Comparison of ENCODE assay signal across 7 mouse cellular contexts in genomic region chr12:84316006-84316405, GRCm38 (mm10). TPM values are rescaled to one million over a fixed set of nuclear protein-coding genes. Genes with fewer than 3 reads are reported as not detected.
DNase-seq lines count a peak whose midpoint lies in the region; ATAC-seq and TF ChIP-seq lines count a peak whose summit lies in the region.

No protein-coding gene starts in this region.

- H3K9me3 ChIP-seq in heart, embryonic 15.5 days (replicated peaks): no peaks in the 10 kb centered on the region
- no peaks in the 10 kb centered on the region for H3K9me3 ChIP-seq in lung, postnatal 0 days (ENCODE audit: low read length)

- TF ChIP-seq POLR2A in testis, adult 2 months (IDR thresholded peaks at IDR 0.05; ENCODE audit: control insufficient read depth, low read depth, low read length): no peak

- H3K4me2 ChIP-seq in heart, embryonic 15.5 days: peak overlapping the region; percentile 84
- H3K4me2 ChIP-seq in lung, postnatal 0 days (replicated peaks; ENCODE audit: low read depth, low read length): peak overlapping the region; percentile 86

- H3K9ac ChIP-seq in heart, embryonic 15.5 days: peak overlapping the region; percentile 98
- H3K9ac ChIP-seq in lung, postnatal 0 days (replicated peaks; ENCODE audit: low read depth): peak overlapping the region; percentile 96

- ATAC-seq in heart, embryonic 15.5 days (replicated peaks; ENCODE audit: insufficient number of reproducible peaks, insufficient read depth, low FRiP score, low read depth): no peak
- ATAC-seq in lung, postnatal 0 days: peak; percentile 22; the same call in 1 of the 2 replicates

- peak overlapping the region; percentile 92; the same call in 1 of the 2 replicates for H3K4me3 ChIP-seq in testis, adult 2 months (ENCODE audit: control insufficient read depth, low read depth, low read length)
- H3K4me3 ChIP-seq in heart, embryonic 15.5 days: peak overlapping the region; percentile 98
- H3K4me3 ChIP-seq in lung, postnatal 0 days (ENCODE audit: low read depth, low read length): peak overlapping the region; percentile 99

- WGBS in heart, embryonic 15.5 days: 25% methylated on average over 7 of the region's 7 CpGs
- WGBS in lung, postnatal 0 days: 26% methylated on average over 7 of the region's 7 CpGs

- H3K36me3 ChIP-seq in testis, adult 2 months (ENCODE audit: control insufficient read depth, insufficient read depth, low read length): no peaks in the 10 kb centered on the region
- H3K36me3 ChIP-seq in heart, embryonic 15.5 days: peaks cover 12% of the 10 kb centered on the region; the same call in 1 of the 2 replicates
- no peaks in the 10 kb centered on the region for H3K36me3 ChIP-seq in lung, postnatal 0 days (ENCODE audit: insufficient read depth, low read length)

- no peak for TF ChIP-seq CTCF in testis, adult 2 months (IDR thresholded peaks at IDR 0.05; ENCODE audit: control insufficient read depth, insufficient read depth, insufficient replicate concordance, low read depth, low read length)
- TF ChIP-seq CTCF in lung, postnatal 0 days (IDR thresholded peaks at IDR 0.05): no peak

- H3K27ac ChIP-seq in testis, adult 2 months (ENCODE audit: control insufficient read depth, insufficient read depth, low read depth, low read length): peak overlapping the region; percentile 92
- peak overlapping the region; percentile 99 for H3K27ac ChIP-seq in heart, embryonic 15.5 days
- H3K27ac ChIP-seq in lung, postnatal 0 days (ENCODE audit: low read length): peak overlapping the region; percentile 96

- DNase-seq in testis, postnatal 10 days (ENCODE audit: low spot score): no peak
- peak; percentile 36 for DNase-seq in lung, postnatal 0 days (ENCODE audit: low spot score)
- no peak for DNase-seq in thymus, postnatal 0 days (ENCODE audit: low spot score)
- no peak for DNase-seq in gastrocnemius, adult 8-10 months (ENCODE audit: low spot score in 2 of 2)
- no peak for DNase-seq in spleen, adult 12 weeks (ENCODE audit: low spot score)

- H3K27me3 ChIP-seq in testis, adult 2 months (ENCODE audit: control insufficient read depth, insufficient read depth, low read length): no peaks in the 10 kb centered on the region
- H3K27me3 ChIP-seq in heart, embryonic 15.5 days: no peaks in the 10 kb centered on the region
- no peaks in the 10 kb centered on the region for H3K27me3 ChIP-seq in lung, postnatal 0 days (replicated peaks; ENCODE audit: insufficient read depth, low read length)

- TF ChIP-seq EP300 in lung, postnatal 0 days (IDR thresholded peaks at IDR 0.05): peak; percentile 74

- peaks cover 5% of the 10 kb centered on the region for H3K4me1 ChIP-seq in testis, adult 2 months (ENCODE audit: control insufficient read depth, insufficient read depth, low read length)
- H3K4me1 ChIP-seq in heart, embryonic 15.5 days (replicated peaks): peaks cover 20% of the 10 kb centered on the region
- H3K4me1 ChIP-seq in lung, postnatal 0 days (ENCODE audit: insufficient read depth, low read depth, low read length): peaks cover 8% of the 10 kb centered on the region; the same call in 1 of the 2 replicates

RNA-seq across cellular contexts. Expression of gene Zfp410, which starts 0.6 kb away (rescaled TPM):
- polyA plus RNA-seq in testis, adult 2 months (2012; rRNA removed): 12.8 and 15.6 TPM in 2 replicates
- 46.3 and 56.1 TPM in 2 replicates for polyA plus RNA-seq in heart, embryonic 15.5 days (2015; fragmentation: Nextera tagmentation; extraction: Ambion mirVana)
- 44.9 and 49.0 TPM in 2 replicates for polyA plus RNA-seq in lung, postnatal 0 days (2015; fragmentation: Nextera tagmentation; extraction: Ambion mirVana)
- 87.5 and 93.0 TPM in 2 replicates for polyA plus RNA-seq in thymus, postnatal 0 days (2015; fragmentation: Nextera tagmentation; extraction: Ambion mirVana)
- 10 to 100 TPM; 14.2 to 18.3 (median 16.2) TPM for total RNA-seq in gastrocnemius, adult 8-10 months (2022)

RNA-seq across cellular contexts. Expression of gene Ptgr2, which starts 31.0 kb away (rescaled TPM):
- polyA plus RNA-seq in testis, adult 2 months (2012; rRNA removed): 8.6 and 11.9 TPM in 2 replicates
- 69.3 and 89.7 TPM in 2 replicates for polyA plus RNA-seq in heart, embryonic 15.5 days (2015; fragmentation: Nextera tagmentation; extraction: Ambion mirVana)
- polyA plus RNA-seq in lung, postnatal 0 days (2015; fragmentation: Nextera tagmentation; extraction: Ambion mirVana): 26.3 and 28.0 TPM in 2 replicates
- 34.7 and 35.7 TPM in 2 replicates for polyA plus RNA-seq in thymus, postnatal 0 days (2015; fragmentation: Nextera tagmentation; extraction: Ambion mirVana)
- 10 to 100 TPM; 63.8 to 69.8 (median 65.0) TPM for total RNA-seq in gastrocnemius, adult 8-10 months (2022)

RNA-seq across cellular contexts. Expression of gene Coq6, which starts 45.5 kb away (rescaled TPM):
- 41.7 and 41.8 TPM in 2 replicates for polyA plus RNA-seq in testis, adult 2 months (2012; rRNA removed)
- 73.7 and 77.7 TPM in 2 replicates for polyA plus RNA-seq in heart, embryonic 15.5 days (2015; fragmentation: Nextera tagmentation; extraction: Ambion mirVana)
- polyA plus RNA-seq in lung, postnatal 0 days (2015; fragmentation: Nextera tagmentation; extraction: Ambion mirVana): 20.7 and 21.2 TPM in 2 replicates
- polyA plus RNA-seq in thymus, postnatal 0 days (2015; fragmentation: Nextera tagmentation; extraction: Ambion mirVana): 30.3 and 36.6 TPM in 2 replicates
- total RNA-seq in gastrocnemius, adult 8-10 months (2022): 10 to 100 TPM; 19.8 to 26.7 (median 23.8) TPM

RNA-seq across cellular contexts. Expression of gene Fam161b, which starts 45.6 kb away (rescaled TPM):
- polyA plus RNA-seq in testis, adult 2 months (2012; rRNA removed): 9.4 TPM in 2 replicates
- 7.1 TPM in 2 replicates for polyA plus RNA-seq in heart, embryonic 15.5 days (2015; fragmentation: Nextera tagmentation; extraction: Ambion mirVana)
- polyA plus RNA-seq in lung, postnatal 0 days (2015; fragmentation: Nextera tagmentation; extraction: Ambion mirVana): 2.4 and 3.1 TPM in 2 replicates
- 1.1 and 1.2 TPM in 2 replicates for polyA plus RNA-seq in thymus, postnatal 0 days (2015; fragmentation: Nextera tagmentation; extraction: Ambion mirVana)
- under 1 TPM; 0.43 to 0.96 (median 0.74) TPM for total RNA-seq in gastrocnemius, adult 8-10 months (2022)
